Mouse (Mus musculus) testis, adult 2 months (tissue): ENCODE data around the gene 2310009B15Rik. TPM values are rescaled to one million over a fixed set of nuclear protein-coding genes. Genes with fewer than 3 reads are reported as not detected.
"Not testable (repeated sequence)": the region's sequence is repeated elsewhere in the genome, so short reads cannot be mapped to it uniquely, and the experiment has no call there.

Source experiments
- H3K27ac ChIP-seq: fragments of 200-500 bp; 2 replicates; pipeline ENCODE4 v1.5.1; 2012; ENCODE audit warnings: low read depth, low read length; ENCODE audit not compliant: control insufficient read depth, insufficient read depth
- H3K27me3 ChIP-seq: fragments of 200-500 bp; 2 replicates; pipeline ENCODE4 v1.6.1; 2012; ENCODE audit warnings: mild to moderate bottlenecking, low read length, moderate library complexity; ENCODE audit not compliant: control insufficient read depth, insufficient read depth
- H3K36me3 ChIP-seq: fragments of 200-500 bp; 2 replicates; pipeline ENCODE4 v1.6.1; 2012; ENCODE audit warnings: mild to moderate bottlenecking, low read length; ENCODE audit not compliant: control insufficient read depth, insufficient read depth
- H3K4me1 ChIP-seq: fragments of 200-500 bp; 2 replicates; pipeline ENCODE4 v1.6.1; 2012; ENCODE audit warnings: low read length; ENCODE audit not compliant: control insufficient read depth, insufficient read depth
- H3K4me3 ChIP-seq: fragments of 200-500 bp; 2 replicates; pipeline ENCODE4 v1.5.1; 2012; ENCODE audit warnings: low read depth, mild to moderate bottlenecking, low read length, moderate library complexity, mixed read lengths; ENCODE audit not compliant: control insufficient read depth
- CTCF ChIP-seq: fragments of 200-500 bp; IDR thresholded peaks from 2 replicates; pipeline ENCODE4 v1.5.1; 2012; ENCODE audit warnings: low read depth, mild to moderate bottlenecking, inconsistent platforms, low read length, moderate library complexity; ENCODE audit not compliant: control insufficient read depth, insufficient read depth, insufficient replicate concordance
- POLR2A ChIP-seq: fragments of 200-500 bp; IDR thresholded peaks from 2 replicates; pipeline ENCODE4 v1.6.1; 2012; ENCODE audit warnings: low read depth, mild to moderate bottlenecking, inconsistent platforms, low read length, moderate library complexity; ENCODE audit not compliant: control insufficient read depth
- polyA plus RNA-seq: library from polyadenylated mRNA; depleted of rRNA; stranded (reverse); fragments of >200 nt; gene quantifications from 2 replicates; pipeline ENCODE4 v1.2.3, GENCODE M21; 2012; rRNA removed

2310009B15Rik gene
- polyA plus RNA-seq: 9.3 and 12.1 TPM in 2 replicates

GRCm38 (mm10) chr1:138856101-138856950 lies at the start of gene 2310009B15Rik:
Gene 2310009B15Rik, minus strand, starts transcription at chr1:138856852.
- H3K27me3 ChIP-seq, H3K36me3 ChIP-seq, H3K4me1 ChIP-seq: not testable (repeated sequence)
- peak; percentile 70 for TF ChIP-seq POLR2A
- peak within 1 kb of the TSS; percentile 81 for H3K27ac ChIP-seq
- H3K4me3 ChIP-seq: peak within 1 kb of the TSS; percentile 86

- no peak overlapping the region for H3K27ac ChIP-seq
- H3K27me3 ChIP-seq: no peaks in the 10 kb centered on the region
- H3K36me3 ChIP-seq: no peaks in the 10 kb centered on the region
- H3K4me3 ChIP-seq: no peak overlapping the region
- no peak for TF ChIP-seq CTCF
- no peak for TF ChIP-seq POLR2A
- no peaks in the 10 kb centered on the region; the same call in 1 of the 2 replicates for H3K4me1 ChIP-seq
These were observed 49.6 kb upstream of the 2310009B15Rik start for GRCm38 (mm10) chr1:138906256-138906655.

- Histone ChIP-seq H3K27ac (no peak overlapping the region), H3K4me1 (no peaks in the 10 kb centered on the region; the same call in 1 of the 2 replicates), H3K36me3 (no peaks in the 10 kb centered on the region), H3K27me3 (no peaks in the 10 kb centered on the region), H3K4me3 (no peak overlapping the region)
- no peak for TF ChIP-seq POLR2A
- no peak for TF ChIP-seq CTCF
These were observed 48.6 kb upstream of the 2310009B15Rik start for GRCm38 (mm10) chr1:138905092-138905765.

GRCm38 (mm10) chr1:138903894-138904293 lies 47.2 kb upstream of the 2310009B15Rik start:
- TF ChIP-seq CTCF (no peak), POLR2A (no peak)
- no peaks in the 10 kb centered on the region for H3K36me3 ChIP-seq
- H3K27me3 ChIP-seq: no peaks in the 10 kb centered on the region
- no peaks in the 10 kb centered on the region; the same call in 1 of the 2 replicates for H3K4me1 ChIP-seq
- H3K4me3 ChIP-seq: no peak overlapping the region
- no peak overlapping the region for H3K27ac ChIP-seq

GRCm38 (mm10) chr1:138901431-138902117 lies 44.9 kb upstream of the 2310009B15Rik start:
- Histone ChIP-seq H3K4me3 (no peak overlapping the region), H3K27ac (no peak overlapping the region), H3K27me3 (no peaks in the 10 kb centered on the region), H3K36me3 (no peaks in the 10 kb centered on the region), H3K4me1 (no peaks in the 10 kb centered on the region; the same call in 1 of the 2 replicates)
- TF ChIP-seq POLR2A: no peak
- no peak for TF ChIP-seq CTCF

GRCm38 (mm10) chr1:138896088-138896487 lies 39.4 kb upstream of the 2310009B15Rik start:
- Histone ChIP-seq H3K27ac (no peak overlapping the region), H3K4me1 (no peaks in the 10 kb centered on the region), H3K36me3 (no peaks in the 10 kb centered on the region), H3K27me3 (no peaks in the 10 kb centered on the region), H3K4me3 (no peak overlapping the region)
- TF ChIP-seq CTCF (no peak), POLR2A (no peak)
